Mouse (Mus musculus) left cerebral cortex, postnatal 10 days (tissue): ENCODE results near the gene Wtip. TPM values are rescaled to one million over a fixed set of nuclear protein-coding genes. Genes with fewer than 3 reads are reported as not detected.
"Not testable (repeated sequence)": the region's sequence is repeated elsewhere in the genome, so short reads cannot be mapped to it uniquely, and the experiment has no call there.

ENCODE experiments used
- DNase-seq, 2 experiments: peaks; one replicate each; pipeline ENCODE4 v3.0.0; 2021 to 2022; ENCODE audit warnings: low spot score in 2 of 2, mixed read lengths in 1 of 2; ENCODE audit errors: extremely low spot score in 1 of 2
- intact Hi-C: fragments of 180-260 bp; cut with DNase I; formaldehyde crosslinking; loops from one replicate; pipeline ENCODE4 v1.15.1; 2025
- total RNA-seq, 2 experiments: library from RNA; stranded (reverse); gene quantifications; 2 replicates each; pipeline ENCODE4 v1.2.3; 2021

Wtip gene
- total RNA-seq = 10 to 100 TPM; 18.5 to 21.5 TPM

- DNase-seq = peak in 1 of 2 experiments; percentile 94
- intact Hi-C loops = no loop called here
These were observed at the start of gene Wtip for GRCm38 (mm10) chr7:34133117-34133762. Gene Wtip (minus strand): TSS chr7:34133268.

DNA sequence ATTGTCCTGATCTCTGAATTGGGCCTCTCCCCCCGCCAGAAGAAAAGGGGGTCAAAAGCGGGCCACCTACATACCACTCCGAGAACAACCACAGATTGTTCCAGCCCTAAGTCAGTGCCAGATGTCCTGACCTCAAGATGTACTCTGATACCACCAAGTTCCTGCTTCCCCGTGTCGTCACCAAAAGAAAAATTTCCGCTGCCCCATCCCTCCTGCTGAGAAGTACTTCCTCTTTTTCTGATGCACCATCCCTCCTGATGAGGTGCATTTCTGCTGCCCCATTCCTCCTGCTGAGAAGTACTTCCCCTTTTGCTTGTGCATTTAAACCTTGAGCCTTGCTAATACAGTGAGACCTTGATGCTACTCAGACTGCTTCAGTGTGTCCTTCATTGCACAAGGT, 43.2 kb upstream of the Wtip start:
- DNase-seq, intact Hi-C loops: not testable (repeated sequence)

DNA sequence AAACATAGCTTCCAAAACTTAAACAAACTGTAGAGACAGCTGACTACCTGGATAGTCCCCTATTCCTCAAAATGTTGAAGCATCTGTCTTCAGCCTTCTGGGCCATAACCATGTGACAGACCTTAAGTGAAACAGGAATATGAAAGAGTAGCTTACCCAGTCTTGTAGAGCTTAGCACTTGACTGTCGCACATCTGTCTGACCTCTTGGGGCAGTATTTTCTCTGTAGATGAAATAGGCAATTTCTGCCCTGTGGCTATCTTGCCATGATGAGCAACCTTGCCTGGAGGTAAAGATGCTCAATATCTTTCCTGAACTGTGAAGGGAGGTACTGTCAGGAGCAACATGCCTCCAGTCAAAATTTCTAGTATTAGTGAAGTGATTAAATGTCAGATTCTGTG, 39.2 kb upstream of the Wtip start:
- intact Hi-C loops = no loop called here
- DNase-seq = no peak

- intact Hi-C loops = no loop called here
- no peak for DNase-seq
These were observed 36.4 kb upstream of the Wtip start, which contains the start of gene Uba2 for GRCm38 (mm10) chr7:34169454-34169853. Gene Uba2 (minus strand): TSS chr7:34169599.

- intact Hi-C loops = no loop called here
- peak; percentile 90 to 95 for DNase-seq
These were observed 35.6 kb upstream of the Wtip start for GRCm38 (mm10) chr7:34168470-34169251.

DNA sequence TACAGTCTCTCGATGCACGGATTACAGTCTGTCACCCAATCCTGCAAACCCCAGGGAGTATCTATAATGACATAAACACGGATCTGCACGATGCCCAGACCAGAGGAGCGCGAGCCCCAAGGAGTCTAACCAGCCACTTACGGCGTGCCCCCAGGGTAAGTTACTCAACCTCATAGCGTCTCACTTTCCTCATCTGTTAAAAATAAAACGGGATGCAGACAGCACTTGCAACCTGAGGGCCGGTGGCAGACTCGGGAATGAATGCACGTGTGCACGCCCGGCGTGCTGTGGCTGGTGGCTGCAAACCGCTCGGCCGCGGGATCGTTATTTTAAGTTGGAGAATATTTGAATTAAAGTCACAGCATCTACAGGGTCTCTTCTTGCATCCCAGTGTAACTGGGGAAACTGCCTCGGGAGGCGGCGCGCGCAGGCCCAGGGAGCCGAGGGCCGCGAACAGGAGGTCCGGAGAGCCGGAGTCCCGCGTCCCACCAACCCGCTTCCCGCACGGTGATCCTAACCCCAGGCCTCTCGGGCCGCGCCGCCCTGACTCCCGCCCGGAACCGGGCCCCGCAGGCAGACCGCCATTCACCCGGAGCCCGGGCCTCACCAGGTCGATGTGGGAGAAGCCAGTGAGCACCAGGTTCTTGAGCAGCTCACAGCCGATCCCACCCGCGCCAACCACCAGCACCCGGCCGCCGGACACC, 34.9 kb upstream of the Wtip start:
- DNase-seq = peak in 1 of 2 experiments; percentile 11
- intact Hi-C loops = no loop called here

GRCm38 (mm10) chr7:34166850-34167249, 33.8 kb upstream of the Wtip start:
- DNase-seq = peak in 1 of 2 experiments; percentile 41
- intact Hi-C loops = no loop called here

- intact Hi-C loops = no loop called here
- DNase-seq = no peak
These were observed 32.9 kb upstream of the Wtip start for GRCm38 (mm10) chr7:34165999-34166398.

GRCm38 (mm10) chr7:34164671-34165070, 31.6 kb upstream of the Wtip start:
- intact Hi-C loops = no loop called here
- DNase-seq = no peak

DNA sequence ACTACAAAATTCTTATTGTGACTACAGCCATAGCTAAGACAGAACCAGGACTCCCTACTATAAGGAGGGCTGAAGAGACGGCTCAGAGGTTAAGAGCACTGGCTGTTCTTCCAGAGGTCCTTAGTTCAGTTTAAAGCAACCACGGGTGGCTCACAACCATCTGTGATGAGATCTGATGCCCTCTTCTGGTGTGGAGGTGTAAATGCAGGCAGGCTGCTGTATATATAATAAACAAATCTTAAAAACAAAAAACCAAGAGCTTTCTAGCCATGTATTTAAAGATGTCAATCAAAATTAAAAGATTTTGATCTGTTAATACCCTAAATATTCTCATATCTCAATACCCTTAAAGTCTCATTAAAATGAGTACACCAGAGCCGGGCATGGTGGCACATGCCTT, 26.1 kb upstream of the Wtip start:
- intact Hi-C loops = no loop called here
- no peak for DNase-seq

DNA sequence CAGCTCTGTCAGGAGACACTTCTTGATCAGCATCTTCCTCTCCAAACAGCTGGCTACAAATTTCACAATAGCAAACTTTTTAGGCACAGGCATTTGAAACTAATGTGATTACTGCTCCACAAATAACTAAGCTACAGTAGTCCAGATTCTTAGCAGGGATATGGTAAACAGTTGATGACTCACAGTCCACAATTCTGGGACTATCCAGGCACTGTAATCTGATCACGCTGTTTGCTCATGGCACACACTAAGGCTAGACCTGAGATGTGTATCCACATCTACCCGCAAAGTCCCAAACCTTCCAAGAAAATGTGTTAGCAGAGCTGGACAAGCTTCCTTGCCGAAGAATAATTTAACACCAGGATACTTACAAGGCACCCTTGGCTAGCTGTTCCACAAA, 24.9 kb upstream of the Wtip start:
- no peak for DNase-seq
- intact Hi-C loops = no loop called here

- intact Hi-C loops = no loop called here
- DNase-seq = no peak
These were observed 14.1 kb upstream of the Wtip start for GRCm38 (mm10) chr7:34147193-34147592.

GRCm38 (mm10) chr7:34141123-34141522, 8.1 kb upstream of the Wtip start:
- intact Hi-C loops = no loop called here
- DNase-seq = no peak

GRCm38 (mm10) chr7:34139493-34139892, 6.4 kb upstream of the Wtip start:
- intact Hi-C loops = no loop called here
- DNase-seq = no peak

- intact Hi-C loops = no loop called here
- DNase-seq = no peak
These were observed 1.3 kb upstream of the Wtip start for GRCm38 (mm10) chr7:34134336-34134735.

GRCm38 (mm10) chr7:34132355-34133079, 551 bp downstream of the Wtip start:
- DNase-seq = peak in 1 of 2 experiments; percentile 70
- intact Hi-C loops = no loop called here

DNA sequence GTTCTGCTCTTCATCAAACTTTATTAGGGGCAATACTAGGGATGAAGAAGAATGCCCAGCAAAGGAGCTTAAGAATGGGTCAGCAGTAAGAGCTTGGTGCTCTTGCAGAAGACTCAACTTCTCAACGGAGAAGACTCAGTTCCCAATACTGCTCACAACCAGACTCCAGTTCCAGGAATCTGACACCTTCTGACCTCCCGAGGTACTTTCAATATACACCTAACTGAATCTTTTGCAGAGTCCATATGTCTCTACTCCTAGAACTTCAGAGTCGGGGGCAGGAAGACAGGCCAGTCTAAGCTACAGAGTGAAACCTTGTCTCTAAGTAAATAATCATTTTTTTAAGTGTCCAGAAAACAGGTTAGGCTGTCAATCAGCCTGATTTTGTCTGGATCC, 1.1 kb downstream of the Wtip start:
- intact Hi-C loops = no loop called here
- DNase-seq = no peak

DNA sequence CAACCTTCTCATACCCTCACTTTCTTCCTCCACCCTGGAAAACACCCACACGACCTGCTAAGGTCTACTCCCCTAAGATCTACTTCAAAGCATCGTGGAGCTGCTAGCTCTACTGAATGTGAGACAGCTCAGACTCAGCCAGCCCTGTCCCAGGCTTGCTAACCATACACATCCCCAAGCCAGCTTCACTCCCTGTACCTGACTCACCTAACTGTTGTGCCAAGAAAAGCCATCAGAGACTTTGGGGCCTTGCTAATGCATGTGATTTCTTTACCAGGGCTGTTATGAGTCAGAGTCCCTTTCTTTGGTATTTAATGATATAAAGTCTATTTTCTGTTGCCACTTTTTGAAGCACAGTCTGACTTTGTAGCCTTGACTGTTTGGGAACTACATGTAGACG, 1.9 kb downstream of the Wtip start:
- DNase-seq = no peak
- intact Hi-C loops = no loop called here

DNA sequence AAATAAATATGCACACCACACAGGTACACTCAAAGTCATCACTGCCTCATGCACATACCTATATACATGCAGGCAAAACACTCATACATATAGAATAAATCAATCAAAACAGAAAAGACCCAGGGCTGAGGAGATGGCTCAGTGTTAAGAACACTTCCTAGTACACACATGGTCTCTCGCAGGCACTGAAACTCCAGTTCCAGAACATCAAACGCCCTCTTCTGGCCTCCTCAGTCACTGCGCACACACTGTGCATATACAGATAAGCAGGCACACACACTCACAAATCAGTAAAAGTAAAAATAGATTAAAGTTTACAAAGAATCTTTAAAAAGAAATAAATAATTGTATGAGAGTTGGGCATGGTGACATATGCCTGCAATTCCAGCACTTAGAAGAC, 6.8 kb downstream of the Wtip start:
- DNase-seq = no peak
- intact Hi-C loops = no loop called here
